Mouse (Mus musculus) midbrain, postnatal 0 days (tissue): ENCODE results near the gene Gm13757. TPM values are rescaled to one million over a fixed set of nuclear protein-coding genes. Genes with fewer than 3 reads are reported as not detected.
"Not testable (repeated sequence)": the region's sequence is repeated elsewhere in the genome, so short reads cannot be mapped to it uniquely, and the experiment has no call there.

Experiments used
- ATAC-seq: fragments of 200-750 bp; cut with Nextera tagmentation; 2 replicates; pipeline ENCODE4 v1.8.0; 2017; ENCODE audit warnings: moderate number of reproducible peaks, mild to moderate bottlenecking, moderate TSS enrichment, moderate library complexity; ENCODE audit not compliant: low FRiP score
- DNase-seq: peaks from one replicate; pipeline ENCODE4 v3.0.0-alpha.2; 2015; ENCODE audit warnings: low spot score
- H3K27ac ChIP-seq: fragments of 300-500 bp; sonication (generic); 2 replicates; pipeline ENCODE4 v1.5.1; 2014; ENCODE audit warnings: low read depth, mild to moderate bottlenecking, low read length, mixed read lengths
- H3K27me3 ChIP-seq: fragments of 300-500 bp; sonication (generic); 2 replicates; pipeline ENCODE4 v1.6.1; 2014; ENCODE audit warnings: low read length, control low read depth, mixed read lengths; ENCODE audit not compliant: insufficient read depth
- H3K36me3 ChIP-seq: fragments of 300-500 bp; sonication (generic); 2 replicates; pipeline ENCODE4 v1.6.1; 2014; ENCODE audit warnings: low read length, control low read depth, mixed read lengths; ENCODE audit not compliant: insufficient read depth
- H3K4me1 ChIP-seq: fragments of 300-500 bp; sonication (generic); 2 replicates; pipeline ENCODE4 v1.6.1; 2014; ENCODE audit warnings: mild to moderate bottlenecking, control low read depth, antibody characterized with exemption, low read length, mixed read lengths; ENCODE audit not compliant: insufficient read depth
- H3K4me2 ChIP-seq: fragments of 300-500 bp; sonication (generic); 2 replicates; pipeline ENCODE4 v1.6.1; 2014; ENCODE audit warnings: low read depth, mild to moderate bottlenecking, low read length, mixed read lengths; ENCODE audit not compliant: poor library complexity, severe bottlenecking
- H3K4me3 ChIP-seq: fragments of 300-500 bp; sonication (generic); 2 replicates; pipeline ENCODE4 v1.5.1; 2014; ENCODE audit warnings: low read depth, mild to moderate bottlenecking, low read length, moderate library complexity
- H3K9ac ChIP-seq: fragments of 300-500 bp; sonication (generic); replicated peaks from 2 replicates; pipeline ENCODE4 v1.6.1; 2014; ENCODE audit warnings: mild to moderate bottlenecking, low read length, moderate library complexity, mixed read lengths; ENCODE audit not compliant: poor library complexity, severe bottlenecking
- H3K9me3 ChIP-seq: fragments of 300-500 bp; sonication (generic); 2 replicates; pipeline ENCODE4 v1.6.1; 2016; ENCODE audit warnings: low read length, control low read depth
- CTCF ChIP-seq: IDR thresholded peaks from 2 replicates; pipeline ENCODE4 v1.5.1; 2016; ENCODE audit warnings: antibody characterized with exemption, mild to moderate bottlenecking
- WGBS: fragments of 180-500 bp; shearing (Covaris S2); extraction: QIAGEN DNeasy Blood & Tissue Kit; methylation state at CpG from one replicate; pipeline ENCODE4 v1.1.7; 2014; 5-methylcytosine and 5-hydroxymethylcytosine counted together
- polyA plus RNA-seq: library from polyadenylated mRNA; unstranded; fragments of >200 nt; fragmentation: Nextera tagmentation; extraction: Ambion mirVana; gene quantifications from 2 replicates; pipeline ENCODE4 v1.2.1, GENCODE M21; 2015
- total RNA-seq: library from RNA; depleted of rRNA; stranded (reverse); fragments of >200 nt; gene quantifications from 2 replicates; pipeline ENCODE4 v1.2.3, GENCODE M21; 2014; rRNA removed

Gene Gm13757
- total RNA-seq (not detected in 2 replicates), polyA plus RNA-seq (not detected in 2 replicates)

DNA sequence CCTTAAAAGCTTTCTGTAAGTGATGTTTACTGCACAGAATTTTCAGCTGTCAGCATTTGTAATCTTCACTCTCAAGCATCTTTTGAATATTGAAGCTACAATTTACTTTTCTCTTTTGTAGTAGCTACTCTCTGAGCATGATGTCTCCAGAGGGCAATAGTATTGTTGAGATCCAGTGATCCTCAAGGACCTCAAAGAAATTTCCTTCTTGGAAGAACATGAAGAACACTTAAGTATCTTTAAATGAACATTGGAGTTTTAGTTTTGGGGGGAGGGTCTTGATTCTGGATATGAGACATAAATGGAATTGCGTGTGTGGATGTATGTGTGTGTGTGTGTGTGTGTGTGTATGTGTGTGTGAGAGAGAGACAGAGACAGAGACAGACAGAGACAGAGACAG lies at the start of gene Gm13757:
TSS of gene Gm13757 (minus strand) at position 101 of the 400 bp plus-strand sequence.
- Histone ChIP-seq H3K9ac (no peak within 1 kb of the TSS), H3K4me1 (no peaks in the 10 kb centered on the region), H3K4me3 (no peak within 1 kb of the TSS), H3K36me3 (no peaks in the 10 kb centered on the region), H3K27me3 (no peaks in the 10 kb centered on the region), H3K27ac (no peak within 1 kb of the TSS), H3K4me2 (no peak within 1 kb of the TSS), H3K9me3 (no peaks in the 10 kb centered on the region)
- no peak for TF ChIP-seq CTCF
- no peak for DNase-seq
- no peak for ATAC-seq
- WGBS: 100% methylated on average over 1 of the region's 1 CpGs

GRCm38 (mm10) chr2:88493020-88493419 lies 44.1 kb upstream of the Gm13757 start, which contains the start of gene Olfr1185-ps1:
Olfr1185-ps1 (plus strand) TSS chr2:88493320.
- no peaks in the 10 kb centered on the region for H3K27me3 ChIP-seq
- no peak within 1 kb of the TSS for H3K27ac ChIP-seq
- ATAC-seq (no peak), DNase-seq (no peak)
- no peak for TF ChIP-seq CTCF
- H3K4me2 ChIP-seq: no peak within 1 kb of the TSS
- WGBS: 66% methylated on average over 2 of the region's 2 CpGs
- no peaks in the 10 kb centered on the region for H3K4me1 ChIP-seq
- no peaks in the 10 kb centered on the region for H3K36me3 ChIP-seq
- H3K9ac ChIP-seq: no peak within 1 kb of the TSS
- H3K9me3 ChIP-seq: no peaks in the 10 kb centered on the region
- H3K4me3 ChIP-seq: no peak within 1 kb of the TSS

DNA sequence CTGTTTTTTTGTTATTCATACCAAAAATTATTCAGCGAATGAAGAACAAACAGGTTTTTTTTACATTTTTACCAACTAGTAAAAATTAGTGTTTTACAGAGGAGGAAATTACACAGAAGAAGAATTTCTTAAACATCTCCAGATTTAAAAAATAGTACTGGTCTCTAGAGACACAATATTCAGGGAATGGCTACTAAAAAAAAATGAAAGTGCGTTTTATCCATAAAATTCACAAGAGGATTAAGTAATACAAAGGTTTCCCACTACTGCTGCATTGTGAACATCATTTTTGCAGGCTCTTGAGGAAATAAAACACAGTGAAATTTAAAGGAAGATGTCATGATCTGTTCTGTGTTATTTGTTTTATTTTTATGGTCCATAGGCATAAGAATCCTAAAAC lies 34.4 kb upstream of the Gm13757 start, which contains the start of gene Olfr1184:
TSS of gene Olfr1184 (plus strand) at position 301 of the 400 bp plus-strand sequence.
- WGBS: 85% methylated on average over 2 of the region's 2 CpGs
- no peaks in the 10 kb centered on the region for H3K9me3 ChIP-seq
- no peak for DNase-seq

DNA sequence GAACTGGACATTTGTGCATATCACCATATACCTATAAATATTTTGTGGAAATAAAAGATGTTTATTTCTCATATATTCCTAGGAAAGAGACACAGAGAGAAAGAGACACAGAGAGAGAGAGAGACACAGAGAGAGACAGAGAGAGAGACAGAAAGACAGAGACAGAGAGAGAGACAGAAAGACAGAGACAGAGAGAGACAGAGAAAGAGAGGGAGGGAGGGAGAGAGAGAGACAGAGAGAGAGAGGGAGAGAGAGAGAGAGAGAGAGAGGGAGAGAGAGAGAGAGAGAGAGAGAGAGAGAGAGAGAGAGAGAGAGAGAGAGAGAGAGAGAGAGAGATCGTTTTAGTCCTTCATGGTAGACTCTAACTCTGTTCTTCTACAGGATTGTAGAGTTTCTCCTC lies 5.6 kb upstream of the Gm13757 start, which contains the start of gene Olfr1183:
TSS of gene Olfr1183 (plus strand) at position 301 of the 400 bp plus-strand sequence.
- H3K36me3 ChIP-seq, H3K27me3 ChIP-seq, H3K4me1 ChIP-seq, H3K9ac ChIP-seq, H3K27ac ChIP-seq, ATAC-seq, H3K9me3 ChIP-seq, DNase-seq, H3K4me2 ChIP-seq, H3K4me3 ChIP-seq: not testable (repeated sequence)
- 87% methylated on average over 1 of the region's 1 CpGs for WGBS

More for the DNA sequence above, 34.4 kb upstream of the Gm13757 start, which contains the start of gene Olfr1184:
- Histone ChIP-seq H3K27me3 (no peaks in the 10 kb centered on the region), H3K4me3 (no peak within 1 kb of the TSS), H3K36me3 (no peaks in the 10 kb centered on the region), H3K4me1 (no peaks in the 10 kb centered on the region), H3K9ac (no peak within 1 kb of the TSS), H3K27ac (no peak within 1 kb of the TSS), H3K4me2 (no peak within 1 kb of the TSS)
- ATAC-seq: no peak
- TF ChIP-seq CTCF: no peak

DNA sequence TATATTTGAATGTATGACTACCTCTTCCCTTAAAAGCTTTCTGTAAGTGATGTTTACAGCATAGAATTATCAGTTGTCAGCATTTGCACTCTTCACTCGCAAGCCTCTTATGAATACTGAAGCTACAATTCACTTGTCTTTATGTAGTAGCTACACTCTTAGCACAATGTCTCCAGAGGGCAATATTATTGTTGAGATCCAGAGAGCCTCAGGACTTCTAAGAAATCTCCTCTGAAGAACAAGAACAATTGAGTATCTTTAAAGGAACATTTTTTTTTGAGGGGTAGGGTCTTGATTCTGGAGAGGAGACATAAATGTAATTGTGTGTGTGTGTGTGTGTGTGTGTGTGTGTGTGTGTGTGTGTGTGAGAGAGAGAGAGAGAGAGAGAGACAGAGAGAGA lies 22.9 kb downstream of the Gm13757 start, which contains the start of gene Olfr1181:
TSS of gene Olfr1181 (minus strand) at position 101 of the 400 bp plus-strand sequence.
- H3K27ac ChIP-seq: no peak within 1 kb of the TSS
- TF ChIP-seq CTCF: no peak
- no peak within 1 kb of the TSS for H3K4me3 ChIP-seq
- no peaks in the 10 kb centered on the region for H3K36me3 ChIP-seq
- no peak within 1 kb of the TSS for H3K9ac ChIP-seq
- H3K4me2 ChIP-seq: no peak within 1 kb of the TSS
- H3K9me3 ChIP-seq: no peaks in the 10 kb centered on the region
- H3K4me1 ChIP-seq: no peaks in the 10 kb centered on the region
- no peaks in the 10 kb centered on the region for H3K27me3 ChIP-seq
- DNase-seq (no peak), ATAC-seq (no peak)
- WGBS: 93% methylated on average over 1 of the region's 1 CpGs

GRCm38 (mm10) chr2:88419051-88419450 lies 29.9 kb downstream of the Gm13757 start, which contains the start of gene Olfr1180:
Olfr1180 (minus strand) TSS chr2:88419151.
- 84% methylated on average over 2 of the region's 2 CpGs for WGBS
- no peaks in the 10 kb centered on the region for H3K27me3 ChIP-seq
- no peak within 1 kb of the TSS for H3K9ac ChIP-seq
- no peaks in the 10 kb centered on the region for H3K36me3 ChIP-seq
- H3K4me3 ChIP-seq: no peak within 1 kb of the TSS
- no peaks in the 10 kb centered on the region for H3K9me3 ChIP-seq
- no peak within 1 kb of the TSS for H3K27ac ChIP-seq
- H3K4me2 ChIP-seq: no peak within 1 kb of the TSS
- no peaks in the 10 kb centered on the region for H3K4me1 ChIP-seq
- no peak for ATAC-seq
- DNase-seq: no peak
- TF ChIP-seq CTCF: no peak
